Mouse (Mus musculus): ENCODE measurements around the gene Hhex.
A peak's percentile ranks its signal among the peaks of the same experiment; 100 is the strongest.

Hhex gene

DNA sequence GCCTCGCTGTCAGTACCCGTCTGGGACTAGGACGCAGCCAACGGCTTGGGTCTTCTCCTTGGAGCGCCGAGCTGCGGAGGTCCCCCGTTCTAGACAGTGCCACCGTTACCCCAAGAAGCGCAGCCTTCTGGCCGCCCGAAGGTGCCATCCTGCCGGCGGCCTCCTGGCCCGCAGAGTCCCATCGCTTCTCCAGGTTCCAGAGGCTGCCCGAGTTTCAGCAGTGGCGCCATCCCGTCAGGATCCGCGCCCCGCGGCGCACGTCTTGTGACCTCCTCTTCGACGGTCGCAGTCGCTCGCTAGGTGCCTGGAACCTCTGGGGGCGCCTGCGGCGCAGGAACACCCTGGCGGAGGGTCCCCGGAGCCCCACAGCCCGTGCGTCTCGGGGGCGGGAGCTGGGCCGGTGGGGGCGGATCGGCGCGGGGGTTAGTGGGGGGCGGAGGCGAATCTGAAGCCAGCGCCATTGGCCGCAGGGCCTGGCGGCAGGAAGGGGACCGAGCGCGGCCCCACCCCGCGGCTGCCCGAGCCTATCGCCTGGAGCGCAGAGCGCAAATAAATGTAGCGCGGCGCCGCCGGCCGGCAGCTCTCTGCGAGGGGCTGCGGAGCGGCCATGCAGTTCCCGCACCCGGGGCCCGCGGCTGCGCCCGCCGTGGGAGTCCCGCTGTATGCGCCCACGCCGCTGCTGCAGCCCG is at the start of gene Hhex:
TSS of gene Hhex (plus strand) at position 548 of the 689 bp plus-strand sequence.
- peak; percentile 63 for DNase-seq

DNA sequence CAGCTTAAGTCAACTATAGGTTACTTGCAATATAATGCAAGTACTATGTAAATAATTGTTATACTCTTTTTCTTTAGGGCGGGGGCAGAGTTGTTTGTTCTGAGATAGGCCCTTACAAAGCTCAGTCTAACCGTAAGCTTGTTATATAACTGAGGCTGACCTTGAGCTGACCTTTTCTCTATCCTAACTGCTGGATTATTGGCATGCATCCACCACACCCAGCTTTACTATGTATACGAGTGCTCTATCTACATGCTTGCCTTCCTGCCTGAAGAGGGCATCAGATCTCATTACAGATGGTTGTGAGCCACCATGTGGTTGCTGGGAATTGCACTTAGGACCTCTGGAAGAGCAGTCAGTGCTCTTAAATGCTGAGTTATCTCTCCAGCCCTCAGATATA is 48.5 kb upstream of the Hhex start:
- no peak for DNase-seq

DNA sequence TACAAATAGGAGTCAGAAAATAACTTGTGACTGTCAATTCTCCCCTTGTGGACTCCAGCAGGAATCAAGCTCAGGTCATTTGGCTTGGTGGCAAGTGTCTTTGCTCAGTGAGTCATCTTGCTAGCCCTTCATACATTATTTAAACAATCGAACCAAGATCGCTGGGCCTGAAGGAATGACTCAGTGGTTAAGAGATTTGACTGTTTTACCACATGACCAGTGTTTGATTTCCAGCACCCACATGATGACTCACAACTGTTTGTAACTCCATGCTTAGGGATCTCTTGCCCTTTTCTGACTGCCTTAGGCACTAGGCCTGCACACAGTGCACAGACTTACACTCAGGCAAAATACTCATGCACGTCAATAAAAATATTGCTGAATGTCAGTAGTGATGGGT is 42.7 kb upstream of the Hhex start:
- DNase-seq: no peak

DNA sequence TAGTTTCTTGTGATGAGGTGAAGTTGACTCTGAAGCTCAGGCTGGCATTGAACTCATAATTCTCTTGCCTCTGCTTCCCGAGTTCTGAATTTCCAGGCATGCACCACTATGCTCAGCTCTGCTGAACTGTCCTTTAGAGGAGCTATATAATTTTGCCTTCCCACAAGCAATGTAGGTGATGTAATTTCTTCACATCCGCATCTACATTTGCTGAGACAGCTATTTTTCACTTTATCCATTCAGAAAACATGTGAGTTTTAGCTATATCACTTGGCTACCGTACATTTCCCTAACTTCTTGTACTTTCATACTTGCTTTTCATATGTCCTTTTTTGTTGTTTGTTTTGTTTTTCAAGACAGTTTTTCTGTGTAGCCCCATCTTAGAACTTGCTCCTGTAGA is 38.3 kb upstream of the Hhex start:
- DNase-seq: no peak

DNA sequence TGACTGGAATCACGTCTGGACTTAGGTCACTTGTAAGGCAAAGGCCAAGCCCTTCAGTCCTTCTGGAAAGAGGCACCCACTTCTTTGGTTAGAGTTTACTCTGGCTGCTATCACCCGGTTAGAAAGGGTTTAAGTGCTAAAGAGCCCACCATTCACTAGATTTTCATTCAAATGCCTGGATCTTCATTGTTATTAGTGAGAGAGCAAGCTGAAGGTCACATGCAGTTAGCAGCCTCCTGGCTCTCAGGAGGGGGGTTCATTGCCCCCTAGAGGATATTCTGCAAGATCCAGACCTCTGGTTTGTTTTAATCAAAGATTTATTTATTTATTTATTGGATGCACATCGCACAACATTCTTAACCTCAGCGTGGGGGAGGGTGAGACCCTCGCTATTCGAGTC is 33.7 kb upstream of the Hhex start:
- no peak for DNase-seq

DNA sequence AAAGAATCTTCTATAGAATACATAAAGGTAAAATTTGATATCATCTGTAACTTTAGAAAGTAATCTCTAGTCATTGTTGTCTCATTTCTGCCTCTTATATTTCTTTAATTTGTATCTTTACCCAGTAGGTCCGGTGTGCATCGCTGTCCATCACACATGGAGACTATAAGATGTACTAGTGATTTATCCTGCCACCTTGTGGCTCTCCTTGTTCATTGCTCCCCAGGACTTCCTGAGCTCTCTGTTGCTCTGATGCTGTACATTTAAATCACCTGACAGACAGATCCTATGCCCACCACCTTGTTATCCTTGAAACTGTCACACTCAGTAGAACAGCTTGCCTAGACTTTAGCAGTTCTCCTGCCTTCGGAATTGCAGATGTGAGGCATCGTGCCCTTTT is 16.3 kb upstream of the Hhex start:
- peak; percentile 58 for DNase-seq

DNA sequence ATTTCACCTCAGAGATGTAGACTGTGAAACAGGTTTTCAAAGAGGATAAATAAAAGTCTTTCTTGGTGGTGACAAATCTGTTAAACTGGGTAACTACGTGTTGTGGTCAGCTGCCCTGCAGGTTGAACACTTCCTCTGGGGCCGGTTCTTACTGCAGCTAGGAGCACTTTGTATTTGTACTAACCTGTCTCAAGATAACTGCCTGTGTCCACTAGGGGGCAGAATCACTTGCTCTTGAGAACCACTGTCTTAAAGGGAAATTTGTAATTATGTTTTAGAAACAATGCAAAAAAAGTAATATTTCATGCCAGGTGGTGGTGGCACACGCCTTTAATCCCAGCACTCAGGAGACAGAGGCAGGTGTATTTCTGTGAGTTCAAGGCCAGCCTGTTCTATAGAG is 15.0 kb upstream of the Hhex start:
- peak; percentile 74 for DNase-seq

DNA sequence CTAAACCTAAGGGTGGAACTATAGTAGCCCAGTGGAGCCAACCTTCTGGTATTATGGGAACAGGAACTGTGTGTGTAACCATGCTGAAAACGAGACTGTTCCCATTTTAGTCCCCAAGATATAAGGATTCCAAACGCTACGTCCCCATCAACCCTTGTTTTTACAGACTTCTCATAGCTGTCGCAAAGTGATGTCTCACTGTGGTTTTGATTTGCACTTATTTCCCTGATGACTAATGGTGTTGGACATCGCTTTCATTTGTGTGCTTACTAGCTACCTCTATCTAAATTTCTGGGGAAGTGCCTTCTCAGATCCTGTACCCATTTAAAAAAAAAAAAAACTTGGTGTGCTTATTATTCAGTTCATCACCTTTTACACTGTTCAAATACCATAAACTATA is 6.0 kb upstream of the Hhex start:
- no peak for DNase-seq

DNA sequence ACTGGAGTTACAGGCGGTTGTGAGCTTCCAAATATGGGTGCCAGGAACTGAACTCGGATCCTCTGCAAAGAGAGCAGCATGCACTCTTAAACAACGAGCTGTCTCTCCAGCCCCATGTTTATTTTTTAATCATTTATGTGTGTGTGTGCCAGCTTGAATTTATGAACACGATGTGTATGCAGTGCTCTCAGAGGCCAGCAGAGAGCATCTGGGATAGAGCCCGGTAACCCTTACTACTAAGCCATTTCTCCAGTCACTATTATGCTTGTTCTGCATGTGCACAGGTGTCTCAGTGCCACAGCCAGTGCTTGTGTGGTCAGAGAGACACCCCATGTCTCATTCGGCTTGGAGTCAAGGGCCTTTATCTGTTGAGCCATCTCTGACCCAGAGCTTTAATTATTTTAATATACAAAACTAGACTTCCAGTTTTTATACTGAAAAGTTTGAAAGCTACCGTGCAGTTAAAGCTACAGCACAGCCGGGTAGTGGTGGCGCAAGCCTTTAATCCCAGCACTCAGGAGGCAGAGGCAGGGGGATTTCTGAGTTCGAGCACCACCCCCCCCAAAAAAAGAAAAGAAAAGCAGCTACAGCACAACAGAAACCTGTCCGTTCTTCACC is 3.4 kb upstream of the Hhex start:
- DNase-seq: no peak

DNA sequence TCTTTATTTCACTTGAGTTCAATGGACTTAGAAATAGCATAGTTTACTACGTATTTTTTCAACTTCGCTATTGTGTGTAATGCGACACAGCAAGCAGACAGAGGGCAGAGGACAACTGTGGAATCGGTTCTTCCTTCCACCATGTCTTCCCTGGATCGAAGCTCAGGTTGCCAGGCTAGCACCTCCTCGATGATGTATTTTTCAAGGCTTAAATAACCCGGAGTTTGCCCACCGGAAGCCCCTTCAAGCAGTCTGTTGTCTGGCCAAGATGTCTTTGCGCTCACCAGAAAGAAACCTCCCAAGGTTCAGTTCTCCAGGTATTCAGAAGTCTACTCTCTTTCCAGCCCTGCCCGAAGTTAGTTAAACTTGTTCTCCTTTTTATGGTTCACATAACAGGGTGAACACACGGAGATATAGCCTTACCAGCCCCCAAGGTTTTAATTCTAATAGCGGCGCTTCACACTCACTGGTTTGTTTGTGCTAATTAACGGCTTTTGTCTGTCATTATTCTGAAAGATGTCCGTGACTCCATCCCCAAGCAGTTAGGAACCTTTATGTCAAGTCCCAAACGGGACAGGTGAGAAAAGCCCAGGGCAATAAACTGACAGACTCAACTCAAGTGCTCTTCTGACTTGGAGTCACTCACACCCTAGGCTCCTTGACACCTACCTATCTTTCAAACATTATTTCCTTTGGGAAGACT is 1.6 kb upstream of the Hhex start:
- DNase-seq: no peak

DNA sequence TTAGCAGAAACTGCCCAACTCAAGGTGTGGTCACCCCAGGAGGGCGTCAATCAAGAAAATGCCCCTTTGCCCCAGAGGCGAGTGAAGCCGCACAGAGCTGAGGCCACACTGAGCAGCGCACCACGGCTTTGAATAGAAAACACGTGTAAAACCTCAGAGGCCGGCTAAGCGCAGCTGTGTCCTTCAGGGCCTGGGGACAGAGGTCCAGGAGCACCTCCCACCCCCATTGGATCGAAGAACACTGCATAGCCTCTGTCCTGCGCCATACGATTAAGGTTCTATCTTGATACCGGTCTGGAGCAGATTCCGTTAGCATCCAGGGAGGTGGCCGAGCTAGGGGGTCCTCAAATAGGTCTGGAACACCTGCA is 731 bp upstream of the Hhex start:
- DNase-seq: peak; percentile 40

DNA sequence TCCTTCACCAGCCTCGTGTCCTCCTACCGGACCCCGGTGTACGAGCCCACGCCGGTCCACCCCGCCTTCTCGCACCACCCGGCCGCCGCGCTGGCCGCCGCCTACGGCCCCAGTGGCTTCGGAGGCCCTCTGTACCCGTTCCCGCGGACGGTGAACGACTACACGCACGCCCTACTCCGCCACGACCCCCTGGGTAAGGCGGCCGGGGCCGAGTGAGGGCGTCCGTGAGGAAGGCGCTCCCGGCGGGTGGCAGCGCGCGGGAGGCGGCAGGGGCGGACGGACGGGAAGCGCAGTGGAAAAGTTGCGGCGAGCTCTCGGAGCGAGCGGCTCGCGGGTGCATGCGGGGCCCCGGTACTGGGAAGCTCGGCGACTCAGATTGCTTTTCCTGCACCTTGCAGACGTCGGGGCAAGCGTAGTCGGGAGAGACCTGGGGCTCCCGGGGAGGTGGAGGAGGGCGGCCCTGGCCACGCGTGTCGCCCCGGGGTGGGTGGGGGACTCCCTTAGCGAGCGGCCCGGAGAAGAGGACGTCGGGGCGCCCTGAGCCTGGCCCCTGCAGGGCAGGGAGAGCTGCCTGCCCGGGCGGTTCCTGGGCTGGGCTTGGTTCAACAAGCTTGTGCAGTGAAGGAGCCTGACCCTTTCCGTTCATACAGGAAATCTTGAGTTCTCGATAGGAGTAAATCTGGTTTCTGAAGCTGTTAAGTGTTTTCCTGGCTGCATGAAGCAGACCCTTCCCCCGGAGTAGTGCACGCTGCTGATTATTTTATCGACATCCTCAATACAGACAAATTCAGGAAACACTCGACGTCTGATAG is 637 bp downstream of the Hhex start:
- peak; percentile 80 for DNase-seq

DNA sequence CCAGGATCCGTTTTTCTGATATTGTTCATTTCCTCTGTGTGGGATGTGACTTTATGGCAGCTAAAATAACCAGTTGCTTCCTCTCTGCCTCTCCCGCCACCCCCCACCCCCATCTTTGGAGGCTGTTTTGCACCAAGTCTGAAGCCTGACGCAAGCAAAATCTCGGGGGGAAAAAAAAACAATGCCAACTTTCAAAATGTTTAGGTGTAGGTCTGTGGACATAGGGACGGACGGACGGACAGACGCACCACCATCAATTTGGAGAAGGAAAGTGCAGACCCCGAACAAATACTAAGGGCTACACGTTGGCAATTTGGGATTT is 1.2 kb downstream of the Hhex start:
- no peak for DNase-seq

DNA sequence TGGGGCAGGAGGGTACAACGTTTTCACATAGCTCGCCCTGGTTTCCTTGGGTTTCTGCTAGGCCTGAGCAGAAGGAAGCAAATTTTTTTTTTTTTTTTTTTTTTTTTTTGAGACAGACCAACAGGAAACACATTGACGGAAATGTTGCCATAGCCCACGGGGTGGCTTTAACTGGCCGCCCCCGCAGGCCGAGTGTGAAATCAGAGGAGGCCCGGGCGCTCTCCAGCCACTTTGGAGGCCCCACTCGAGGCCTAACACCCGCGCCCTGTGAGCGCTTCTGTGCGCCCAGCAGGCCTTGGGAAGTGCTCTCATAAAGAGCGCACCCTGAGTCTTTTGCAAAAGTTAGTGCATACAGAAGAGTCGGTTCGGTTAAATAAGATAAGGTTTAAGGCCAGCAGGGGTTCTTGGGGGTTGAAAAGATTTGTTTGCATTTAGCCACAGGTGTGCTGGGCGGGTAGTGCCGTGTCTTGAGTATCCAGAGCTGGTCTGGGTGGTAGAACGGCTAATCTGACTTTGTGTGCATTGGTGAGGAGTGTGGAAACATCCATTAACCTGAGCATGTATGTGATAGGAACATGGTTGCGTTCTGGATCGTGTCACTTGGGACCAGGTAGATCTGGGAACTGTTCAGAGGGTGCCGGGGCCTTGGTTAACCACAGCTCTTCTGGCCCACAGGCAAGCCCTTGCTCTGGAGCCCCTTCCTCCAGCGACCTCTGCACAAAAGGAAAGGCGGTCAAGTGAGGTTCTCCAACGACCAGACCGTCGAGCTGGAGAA is 2.1 kb downstream of the Hhex start:
- peak; percentile 30 for DNase-seq

DNA sequence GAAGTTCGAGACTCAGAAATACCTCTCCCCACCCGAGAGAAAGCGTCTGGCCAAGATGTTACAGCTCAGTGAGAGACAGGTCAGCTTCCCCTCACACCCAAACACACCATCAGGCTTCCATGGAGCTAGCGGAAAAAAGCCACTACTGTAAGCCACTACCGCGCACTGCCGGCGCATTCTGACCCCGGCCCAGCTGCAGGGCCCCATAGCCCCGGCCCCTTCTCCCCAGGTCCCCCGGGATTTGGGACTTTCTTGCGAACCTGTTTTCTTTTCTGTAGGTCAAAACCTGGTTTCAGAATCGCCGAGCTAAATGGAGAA is 2.6 kb downstream of the Hhex start:
- no peak for DNase-seq

DNA sequence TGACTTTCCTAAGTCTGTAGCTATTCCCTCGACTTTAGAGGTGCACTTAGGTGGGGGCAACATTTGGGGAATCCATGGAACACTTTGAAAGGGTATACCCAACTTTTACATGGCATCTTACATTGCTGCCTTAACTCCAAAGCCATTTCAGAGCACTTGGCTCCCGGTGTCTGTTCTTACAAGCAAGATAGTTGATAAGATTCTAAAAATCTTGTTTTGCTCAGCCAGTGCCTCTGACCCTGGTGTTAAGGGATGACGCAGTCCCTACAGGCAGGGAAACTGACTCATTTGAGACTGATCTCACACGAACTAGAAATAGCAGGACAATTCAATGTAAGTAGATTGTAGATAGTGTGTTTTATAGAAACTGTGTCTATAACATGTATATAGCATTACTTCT is 5.6 kb downstream of the Hhex start:
- no peak for DNase-seq

DNA sequence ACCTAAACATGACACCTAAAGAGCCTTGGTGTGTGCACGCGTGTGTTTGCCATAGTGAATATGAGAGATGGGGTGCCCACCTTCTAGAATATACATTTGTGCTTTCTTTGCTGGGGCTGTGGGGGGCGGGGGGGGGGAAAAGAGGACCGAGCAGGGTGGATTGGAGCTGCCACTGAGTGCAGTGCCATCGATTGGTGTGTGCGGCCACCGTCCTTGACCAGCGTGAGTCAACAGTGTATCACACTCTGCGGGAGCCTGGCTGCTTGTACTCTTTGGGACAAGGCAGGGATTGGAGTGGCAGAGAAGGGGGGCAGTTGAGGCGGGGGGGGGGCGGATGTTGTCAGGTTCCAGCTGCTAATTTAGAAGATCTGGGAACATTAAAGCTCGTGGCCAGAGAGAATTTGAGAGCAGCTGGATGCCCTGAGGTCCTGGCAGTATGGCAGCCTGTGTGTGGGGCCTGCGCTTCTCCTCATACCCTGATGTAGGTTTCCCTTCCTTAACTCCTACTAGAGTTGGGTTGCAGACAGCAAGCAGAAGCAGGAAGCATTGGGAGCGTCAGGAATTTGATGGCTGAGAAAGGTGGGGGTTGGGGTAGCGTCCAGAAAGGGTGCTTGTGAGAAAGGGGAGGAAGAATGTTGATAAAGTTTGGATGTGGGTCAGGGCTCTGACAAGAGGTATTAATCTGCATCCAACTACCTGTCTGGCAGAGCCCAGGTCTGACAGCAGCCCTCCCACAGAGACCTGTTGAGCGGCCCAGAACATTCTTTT is 6.3 kb downstream of the Hhex start:
- no peak for DNase-seq

DNA sequence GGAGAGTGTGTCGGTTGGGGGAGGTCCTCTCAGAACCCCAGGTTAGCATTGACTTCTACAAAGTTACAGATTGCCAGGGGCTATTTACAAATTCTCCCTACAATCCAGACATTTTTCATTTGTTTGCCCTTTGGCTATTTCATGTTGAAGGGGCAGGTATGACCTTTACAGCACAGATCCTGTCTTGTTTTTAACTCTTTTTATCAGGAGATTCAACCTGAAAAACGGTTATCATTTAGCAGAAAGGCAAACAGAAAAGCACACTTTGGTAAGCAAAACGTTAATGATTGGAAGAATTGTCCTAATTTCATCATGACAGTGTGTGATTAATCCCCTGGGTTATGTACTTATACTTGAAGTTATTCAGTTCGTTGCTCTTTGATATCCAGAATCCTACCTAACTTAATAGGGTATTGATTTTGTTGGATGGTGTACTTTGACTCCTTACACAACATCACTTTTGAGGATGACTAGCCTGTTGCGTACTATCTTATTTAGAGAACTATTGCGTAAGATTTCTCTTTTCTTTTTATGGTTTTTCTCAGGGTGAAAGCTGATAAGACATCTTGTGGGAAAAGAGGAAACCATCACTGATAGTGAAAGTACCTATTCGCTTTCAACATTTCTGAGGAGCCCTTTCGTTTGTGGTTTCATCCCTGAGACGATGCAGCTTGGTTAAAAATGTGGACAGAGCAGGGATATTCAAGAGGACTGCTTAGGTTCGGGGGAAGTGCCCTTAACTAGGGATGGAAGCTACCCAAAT is 8.1 kb downstream of the Hhex start:
- DNase-seq: no peak

DNA sequence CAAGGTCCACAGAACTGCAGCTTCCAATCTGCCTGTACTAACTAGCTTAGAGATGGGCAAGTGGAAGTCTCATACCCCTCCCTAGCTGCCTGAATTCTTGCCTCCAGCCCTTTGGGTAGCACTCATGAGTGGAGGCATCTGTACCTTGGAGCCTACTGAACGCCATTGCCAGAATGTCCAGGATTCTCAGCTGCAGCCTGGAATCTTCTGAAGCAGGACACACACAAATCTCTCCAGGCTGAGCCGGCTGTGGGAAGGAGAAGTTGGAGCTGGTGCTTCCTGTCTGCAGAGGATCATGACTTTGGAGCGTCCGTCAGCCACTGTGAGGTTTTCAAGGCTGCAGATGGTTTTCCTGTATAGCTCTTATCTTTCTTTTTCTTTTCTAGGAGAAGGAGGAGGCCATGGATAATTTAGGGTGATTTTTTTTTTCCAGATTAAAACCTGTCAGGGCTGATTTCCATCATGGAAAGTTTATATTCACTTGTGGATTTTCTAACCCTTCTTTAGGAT is 9.1 kb downstream of the Hhex start:
- no peak for DNase-seq

DNA sequence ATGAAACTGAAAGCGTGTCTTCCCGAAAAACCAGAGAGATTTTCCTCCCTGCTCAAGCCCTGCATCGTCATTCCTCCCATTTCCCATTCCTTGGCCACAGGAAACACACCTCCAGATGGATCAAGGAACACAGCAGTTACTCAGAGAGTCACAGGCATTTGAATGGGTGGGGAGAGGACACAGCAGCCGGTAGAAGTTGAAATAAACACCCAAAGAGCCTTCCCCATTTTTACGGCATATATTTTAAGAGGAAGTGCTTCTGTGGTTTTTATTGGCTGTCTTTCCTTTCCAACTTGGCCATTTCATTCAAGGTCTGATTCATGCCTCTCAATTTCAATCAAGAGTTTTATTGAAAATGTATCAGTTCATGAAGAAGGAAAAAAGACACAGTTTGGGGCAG is 13.6 kb downstream of the Hhex start:
- DNase-seq: no peak

DNA sequence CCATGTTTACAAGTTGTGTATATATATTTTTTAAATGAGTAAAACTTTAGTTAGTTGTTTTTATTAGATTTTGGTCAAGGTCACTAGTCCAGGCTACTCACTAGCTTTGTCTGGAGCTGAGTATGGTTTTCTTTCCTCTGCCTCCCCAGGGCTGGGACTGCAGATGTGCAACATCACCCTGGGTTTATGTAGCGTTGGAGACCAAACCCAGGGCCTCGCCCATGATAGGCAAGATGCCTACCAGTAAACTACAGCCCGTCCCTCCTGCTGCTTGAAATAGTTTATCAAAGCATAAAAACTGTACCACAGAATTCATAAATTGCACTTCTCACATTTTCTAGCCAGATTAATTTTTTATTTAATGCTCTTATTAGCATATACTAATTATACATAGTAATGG is 14.6 kb downstream of the Hhex start:
- DNase-seq: no peak
